Mouse (Mus musculus) heart, postnatal 36 days (tissue): Measurements from ENCODE around the gene Gm15080. TPM values are rescaled to one million over a fixed set of nuclear protein-coding genes. Genes with fewer than 3 reads are reported as not detected.
"Not testable (repeated sequence)": the region's sequence is repeated elsewhere in the genome, so short reads cannot be mapped to it uniquely, and the experiment has no call there.

Experiments used
- DNase-seq, 2 experiments: peaks; one replicate each; pipeline ENCODE4 v3.0.0; 2021 to 2022
- intact Hi-C: fragments of 180-260 bp; cut with DNase I; formaldehyde crosslinking; loops from one replicate; pipeline ENCODE4 v1.15.1; 2025
- total RNA-seq, 2 experiments: library from RNA; stranded (reverse); gene quantifications; 2 replicates each; pipeline ENCODE4 v1.2.3; 2021

The Gm15080 gene
- not detected for total RNA-seq

GRCm38 (mm10) chrX:147992693-147993092, at the start of gene Gm15080:
TSS of gene Gm15080 (plus strand) at chrX:147992993.
- DNase-seq, intact Hi-C loops: not testable (repeated sequence)

Other genes with a start within 250 kb of the Gm15080 start
- not detected for gene Gm15128, start 227.0 kb upstream of the Gm15080 start, total RNA-seq
- not detected for gene Gm15107, start 187.7 kb downstream of the Gm15080 start, total RNA-seq